Mouse (Mus musculus) fibroblast of lung, adult 2 months (primary cell): Measurements from ENCODE around the gene Snrnp70.

Experiments used
- DNase-seq: peaks from one replicate; pipeline ENCODE4 v3.0.0-alpha.2; 2011; ENCODE audit warnings: low read depth

Gene Snrnp70

DNA sequence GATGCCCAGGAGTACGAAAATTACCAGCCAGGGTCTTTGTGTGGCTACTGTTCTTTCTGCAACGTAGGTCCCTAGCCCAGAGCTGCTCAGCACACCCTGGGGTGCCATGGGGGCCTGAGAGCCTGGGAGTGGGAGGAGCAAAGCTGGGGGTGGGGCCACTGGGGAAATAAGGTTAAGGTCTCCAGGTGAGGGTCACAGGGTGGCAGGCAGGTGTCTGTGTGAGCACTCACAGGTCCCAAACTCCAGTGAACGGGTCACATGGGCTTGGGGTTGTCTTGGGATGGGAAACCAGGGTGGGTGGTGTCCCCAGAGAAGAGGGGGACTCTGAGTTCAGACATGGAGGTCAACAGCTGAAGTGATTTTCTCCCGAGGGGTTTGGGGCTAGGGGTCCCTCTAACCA, 58.1 kb downstream of the Snrnp70 start:
- DNase-seq: no peak

DNA sequence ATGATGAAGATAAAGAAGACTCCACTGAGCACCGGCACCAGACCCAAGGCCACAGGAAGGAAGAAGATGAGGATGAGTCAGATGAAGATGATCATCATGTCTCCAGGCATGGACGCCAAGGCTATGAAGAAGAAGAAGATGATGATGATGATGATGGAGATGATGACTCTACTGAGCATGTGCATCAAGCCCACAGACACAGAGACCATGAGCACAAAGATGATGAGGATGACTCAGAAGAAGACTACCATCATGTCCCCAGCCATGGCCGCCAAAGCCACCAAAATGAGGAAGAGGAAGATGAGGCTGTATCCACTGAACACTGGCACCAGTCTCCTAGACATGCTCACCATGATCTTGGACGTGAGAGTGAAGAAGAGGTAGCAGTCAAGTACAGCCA, 59.2 kb downstream of the Snrnp70 start:
- no peak for DNase-seq

DNA sequence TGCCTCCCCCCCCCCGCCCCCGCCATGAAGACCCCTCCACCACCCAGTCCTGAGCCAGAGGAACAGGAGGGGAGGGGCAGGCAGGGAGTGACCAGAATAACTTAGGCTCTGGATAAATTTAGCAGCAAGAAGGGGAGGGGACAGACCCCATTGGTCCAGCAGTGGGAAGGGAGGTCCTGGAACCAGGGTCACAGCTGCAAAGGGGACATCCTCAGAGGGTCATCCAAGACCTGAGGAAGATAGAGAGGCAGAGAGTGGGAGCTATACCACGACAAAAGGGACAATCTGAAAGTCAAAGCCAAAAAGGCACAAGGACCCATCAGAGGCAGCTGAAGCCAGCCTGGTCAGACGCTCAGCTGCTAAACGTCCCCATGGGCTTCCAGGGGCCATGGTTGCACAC, 60.5 kb downstream of the Snrnp70 start, which contains the start of gene Hrc:
Gene Hrc, plus strand, starts transcription at position 235 of the 400 bp plus-strand sequence.
- no peak for DNase-seq

DNA sequence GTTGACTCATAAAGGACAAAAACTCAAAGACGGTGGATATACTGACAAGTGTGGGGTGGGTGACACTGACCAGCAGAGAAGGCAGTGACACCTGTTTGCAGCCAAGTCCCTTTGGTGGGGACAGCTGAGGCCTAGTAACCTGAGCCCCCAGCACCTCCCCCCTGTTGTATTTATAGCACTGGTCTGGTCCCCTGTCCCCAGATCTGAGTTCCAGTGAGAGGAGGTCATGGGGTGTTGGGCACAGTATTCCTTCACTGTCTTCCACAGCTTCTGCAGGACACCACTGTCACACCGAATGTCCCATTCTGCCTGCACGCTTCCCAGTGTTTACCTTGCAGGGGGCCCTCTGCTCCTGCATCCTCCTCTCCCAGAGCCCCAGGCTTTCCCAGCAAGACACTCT, 60.9 kb downstream of the Snrnp70 start:
- no peak for DNase-seq

DNA sequence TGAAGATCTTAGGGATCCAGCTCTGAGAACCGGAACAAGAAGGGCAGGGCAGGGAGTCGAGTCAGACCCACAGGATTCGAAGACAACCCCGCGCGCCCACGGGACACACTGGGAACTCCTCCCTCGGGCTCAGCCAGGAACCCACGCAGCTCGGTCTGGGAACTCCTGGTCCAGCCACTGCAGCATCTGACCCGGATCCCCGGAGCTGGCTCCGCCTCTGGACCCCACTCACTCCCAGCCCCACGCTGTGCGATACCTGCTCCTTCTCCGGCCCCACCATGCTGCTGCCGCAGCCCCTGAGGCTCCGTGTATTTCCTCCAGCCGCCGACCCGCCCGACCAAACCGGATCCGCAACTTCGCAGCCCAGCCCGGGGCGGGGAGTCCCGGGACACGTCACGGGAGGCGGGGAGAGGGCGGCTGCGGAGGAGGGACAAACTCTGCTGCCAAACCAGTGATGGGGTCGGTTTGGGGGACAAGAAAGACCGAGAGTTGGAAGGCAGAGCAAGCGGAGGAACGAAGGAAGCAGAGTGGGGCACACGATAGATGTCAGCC, 62.0 kb downstream of the Snrnp70 start, which contains the start of gene Trpm4:
Gene Trpm4, minus strand, starts transcription at position 350 of the 552 bp plus-strand sequence.
- no peak for DNase-seq

DNA sequence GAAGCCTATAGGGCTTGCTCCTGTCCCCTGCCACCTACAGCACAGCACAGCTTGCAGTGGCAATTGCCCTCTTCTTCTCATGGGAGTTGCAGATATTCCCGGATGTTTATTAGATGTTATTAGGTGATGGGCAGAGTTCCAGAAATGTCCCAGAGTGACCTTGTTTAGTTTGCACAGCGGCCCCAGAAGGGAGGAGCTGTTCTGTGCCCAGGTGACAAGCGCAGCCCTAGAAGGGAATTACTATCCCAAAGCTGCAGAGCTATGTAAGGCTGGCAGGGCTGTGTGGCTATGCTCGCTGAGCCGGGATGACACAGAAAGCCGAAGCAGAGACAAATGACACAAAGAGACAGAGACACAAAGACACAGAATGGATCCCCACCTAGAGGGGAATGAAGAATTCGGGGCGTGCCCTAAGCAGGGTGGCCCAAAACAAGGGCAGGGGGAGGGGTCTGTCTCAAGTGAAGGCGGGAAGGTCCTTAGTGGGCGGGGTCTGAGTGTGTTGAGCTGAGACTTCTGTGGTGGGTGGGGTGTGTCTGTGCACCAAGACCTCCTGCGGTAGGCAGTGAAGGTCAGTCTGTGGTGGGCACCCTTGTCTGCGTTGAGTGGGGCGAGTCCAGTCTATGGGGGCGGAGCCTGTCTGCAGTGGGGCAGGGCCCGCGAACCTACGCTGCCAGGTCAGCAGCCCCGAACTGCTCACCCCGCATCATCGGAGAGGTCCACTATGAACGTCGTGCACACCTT, 62.7 kb downstream of the Snrnp70 start:
- no peak for DNase-seq

DNA sequence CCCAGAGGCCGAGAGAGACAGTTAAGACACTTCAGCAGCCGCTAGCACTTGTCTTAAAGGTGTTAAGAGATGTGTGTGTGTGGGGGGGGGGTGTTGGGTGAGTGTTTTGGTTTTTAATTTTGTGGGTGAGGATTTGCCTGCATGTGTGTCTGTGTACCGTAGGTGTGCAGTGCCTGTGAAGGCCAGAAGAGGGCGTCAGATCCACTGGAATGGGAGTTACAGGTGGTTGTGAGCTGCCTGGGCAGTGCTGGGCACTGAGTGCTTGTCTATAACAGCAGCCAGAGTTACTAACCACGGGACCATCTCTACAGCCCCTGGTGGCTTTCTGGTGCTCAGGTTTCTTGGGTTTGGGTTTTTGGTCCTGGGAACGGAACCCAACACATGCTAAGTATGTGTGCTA, 64.0 kb downstream of the Snrnp70 start:
- DNase-seq: no peak

DNA sequence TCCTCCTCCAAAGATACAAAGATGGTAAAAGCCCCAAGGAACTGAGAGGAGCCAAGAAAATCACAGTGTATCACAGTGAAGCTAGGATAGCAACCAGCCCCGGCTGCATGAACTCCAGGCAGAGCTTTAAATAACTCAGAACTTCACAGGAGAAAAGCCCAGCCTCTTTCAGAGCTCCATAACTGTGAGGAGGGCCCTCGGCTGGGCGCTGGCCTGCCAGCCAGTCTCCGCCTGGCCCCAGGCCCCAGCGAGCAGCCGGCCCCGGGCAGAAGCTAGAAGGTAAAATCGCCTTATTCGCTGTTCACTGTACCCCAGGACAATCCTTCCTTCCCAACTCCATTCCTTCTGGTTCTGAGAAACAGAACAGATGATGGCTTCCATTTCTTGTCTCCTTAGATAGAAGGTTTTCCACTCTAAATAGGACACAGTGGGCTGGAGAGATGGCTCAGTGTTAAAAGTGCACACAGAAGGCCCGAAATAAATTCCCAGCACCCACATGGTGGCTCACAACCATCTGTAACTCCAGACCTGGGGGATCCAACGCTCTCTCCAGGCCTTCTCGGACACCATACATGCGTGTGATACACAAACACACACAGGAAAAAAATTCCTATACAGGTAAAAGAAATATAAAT, 66.6 kb downstream of the Snrnp70 start:
- no peak for DNase-seq
